Mouse (Mus musculus): ENCODE measurements around the gene Metap2. TPM values are rescaled to one million over a fixed set of nuclear protein-coding genes. Genes with fewer than 3 reads are reported as not detected.

Metap2 gene
- total RNA-seq, 1 experiment = 206 TPM

DNA sequence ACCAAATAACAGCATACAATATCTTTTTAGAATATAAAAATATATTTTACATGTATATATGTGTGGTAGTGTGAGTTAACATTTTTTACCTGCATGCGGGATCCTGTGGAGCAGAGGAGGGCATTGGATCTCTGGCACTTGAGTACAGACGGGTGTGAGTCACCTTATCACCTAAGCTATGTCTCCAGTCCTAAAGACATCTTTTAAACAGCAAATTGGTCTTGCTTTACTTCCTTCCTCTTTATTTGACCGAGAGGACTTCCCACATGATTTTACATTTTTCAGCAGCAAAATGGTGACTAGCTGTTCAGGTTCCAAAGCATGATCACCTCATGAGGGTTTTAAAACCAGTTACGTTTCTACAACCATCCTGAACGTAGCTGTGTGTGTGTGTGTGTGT is 14.4 kb upstream of the Metap2 start:
- Histone ChIP-seq H3K27ac (ENCODE audit: insufficient read depth, low read depth, low read length, poor library complexity, severe bottlenecking) (no peak overlapping the region), H3K4me3 (ENCODE audit: insufficient read depth in 1 of 2, low read depth in 1 of 2, low read length in 2 of 2, poor library complexity in 1 of 2, severe bottlenecking in 1 of 2) (no peak overlapping the region), H3K4me1 (ENCODE audit: control insufficient read depth in 2 of 2, insufficient read depth in 2 of 2, low read length in 2 of 2, poor library complexity in 1 of 2) (peaks cover 5 to 6% of the 10 kb centered on the region in 2 experiments; a peak in 2 of 4 replicates), H3K9me3 (ENCODE audit: control insufficient read depth, insufficient read depth, low read depth, low read length) (no peaks in the 10 kb centered on the region), H3K9ac (ENCODE audit: insufficient read depth, low read depth, low read length, poor library complexity, severe bottlenecking) (no peak overlapping the region), H3K36me3 (ENCODE audit: control insufficient read depth, insufficient read depth, low read length, poor library complexity, severe bottlenecking) (no peaks in the 10 kb centered on the region)
- TF ChIP-seq ZC3H11A (IDR thresholded peaks at IDR 0.05; ENCODE audit: borderline replicate concordance, low read depth, low read length) (no peak), HCFC1 (IDR thresholded peaks at IDR 0.05; ENCODE audit: borderline replicate concordance, insufficient read depth, low read length) (no peak), MAFK (IDR thresholded peaks at IDR 0.05; ENCODE audit: insufficient read depth, low read depth, low read length) (no peak), ZNF384 (IDR thresholded peaks at IDR 0.05; ENCODE audit: low read depth, low read length) (no peak), CHD2 (IDR thresholded peaks at IDR 0.05; ENCODE audit: low read depth, low read length) (no peak)
- in situ Hi-C loops (cut with MboI; ENCODE audit: low sequenced_read_pairs in 2 of 2, unreplicated experiment in 2 of 2) = no loop called here
- DNase-seq (ENCODE audit: low read depth, low spot score) = no peak

DNA sequence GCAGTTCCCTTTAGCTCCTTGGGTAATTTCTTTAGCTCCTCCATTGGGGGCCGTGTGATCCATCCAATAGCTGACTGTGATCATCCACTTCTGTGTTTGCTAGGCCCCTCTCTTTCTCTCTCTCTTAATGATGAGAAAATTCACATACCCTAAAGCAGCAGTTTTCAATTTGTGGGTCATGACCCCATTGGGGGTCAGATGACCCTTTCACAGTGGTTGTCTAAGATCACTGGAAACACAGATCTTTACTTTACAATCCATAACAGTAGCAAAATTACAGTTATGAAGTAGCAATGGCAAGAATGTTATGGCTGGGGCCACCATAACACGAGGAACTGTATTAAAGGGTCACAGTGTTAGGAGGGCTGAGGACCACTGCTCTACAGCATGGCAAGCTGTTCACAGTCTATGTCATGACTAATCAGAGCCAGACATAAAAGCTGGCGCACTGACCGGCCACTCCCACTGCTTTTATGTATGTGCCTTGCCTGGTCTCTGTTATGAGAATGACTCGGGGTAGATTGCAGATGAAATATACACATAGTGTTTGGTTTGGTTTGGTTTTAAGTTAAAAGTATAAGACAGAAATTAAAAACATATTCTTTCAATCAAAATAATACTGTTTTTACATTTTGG is 13.0 kb upstream of the Metap2 start:
- no peaks in the 10 kb centered on the region for H3K36me3 ChIP-seq (ENCODE audit: control insufficient read depth, insufficient read depth, low read length, poor library complexity, severe bottlenecking)
- no peak for DNase-seq (ENCODE audit: low read depth, low spot score)
- TF ChIP-seq HCFC1 (IDR thresholded peaks at IDR 0.05; ENCODE audit: borderline replicate concordance, insufficient read depth, low read length) (no peak), CHD2 (IDR thresholded peaks at IDR 0.05; ENCODE audit: low read depth, low read length) (no peak), ZNF384 (IDR thresholded peaks at IDR 0.05; ENCODE audit: low read depth, low read length) (no peak), MAFK (IDR thresholded peaks at IDR 0.05; ENCODE audit: insufficient read depth, low read depth, low read length) (no peak), ZC3H11A (IDR thresholded peaks at IDR 0.05; ENCODE audit: borderline replicate concordance, low read depth, low read length) (no peak)
- H3K27ac ChIP-seq (ENCODE audit: insufficient read depth, low read depth, low read length, poor library complexity, severe bottlenecking) = no peak overlapping the region
- peaks cover 0 to 6% of the 10 kb centered on the region in 2 experiments; a peak in 2 of 4 replicates for H3K4me1 ChIP-seq (ENCODE audit: control insufficient read depth in 2 of 2, insufficient read depth in 2 of 2, low read length in 2 of 2, poor library complexity in 1 of 2)
- H3K9ac ChIP-seq (ENCODE audit: insufficient read depth, low read depth, low read length, poor library complexity, severe bottlenecking) = no peak overlapping the region
- in situ Hi-C loops (cut with MboI; ENCODE audit: low sequenced_read_pairs in 2 of 2, unreplicated experiment in 2 of 2) = no loop called here
- H3K9me3 ChIP-seq (ENCODE audit: control insufficient read depth, insufficient read depth, low read depth, low read length) = no peaks in the 10 kb centered on the region
- no peak overlapping the region for H3K4me3 ChIP-seq (ENCODE audit: insufficient read depth in 1 of 2, low read depth in 1 of 2, low read length in 2 of 2, poor library complexity in 1 of 2, severe bottlenecking in 1 of 2)

DNA sequence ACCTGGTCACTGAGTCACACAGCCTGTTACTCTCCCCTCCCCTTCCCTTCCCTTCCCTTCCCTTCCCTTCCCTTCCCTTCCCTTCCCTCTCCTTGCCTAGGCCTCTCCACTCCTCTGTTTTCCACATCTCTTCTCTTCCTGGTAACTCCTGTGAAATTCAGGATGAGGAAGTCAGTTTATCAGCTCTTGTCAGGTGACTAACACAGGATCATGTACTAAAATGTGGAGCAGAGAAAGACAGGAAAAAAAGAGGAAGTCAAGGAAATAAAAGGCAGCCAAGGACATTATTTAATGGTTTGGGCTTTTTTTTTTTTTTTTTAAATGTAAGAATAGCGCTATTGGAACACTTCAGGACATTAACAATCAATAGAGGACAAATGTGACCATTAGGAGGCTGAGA is 12.1 kb upstream of the Metap2 start:
- in situ Hi-C loops (cut with MboI; ENCODE audit: low sequenced_read_pairs in 2 of 2, unreplicated experiment in 2 of 2) = no loop called here
- H3K27ac ChIP-seq (ENCODE audit: insufficient read depth, low read depth, low read length, poor library complexity, severe bottlenecking) = no peak overlapping the region

DNA sequence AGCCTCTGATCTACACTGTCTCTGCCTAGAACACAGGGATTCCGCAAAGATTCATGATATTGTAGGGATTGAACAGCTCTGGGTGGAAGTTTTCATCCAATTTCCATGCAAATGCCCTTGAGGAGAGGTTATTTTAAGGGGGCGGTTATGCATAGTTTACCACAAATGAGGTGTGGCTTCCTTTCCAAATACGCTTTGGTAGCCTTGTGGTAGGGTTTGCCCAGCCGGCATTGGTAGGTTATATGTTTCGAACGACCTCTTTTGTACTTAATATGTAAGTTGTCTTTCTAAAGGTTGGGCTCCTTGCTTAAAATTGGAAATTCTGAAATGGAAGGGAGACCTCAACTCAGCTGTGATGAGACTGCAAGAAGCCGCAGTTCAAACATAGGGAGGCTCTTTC is 11.6 kb upstream of the Metap2 start:
- no peak for DNase-seq (ENCODE audit: low read depth, low spot score)
- peaks cover 0 to 6% of the 10 kb centered on the region in 2 experiments; a peak in 2 of 4 replicates for H3K4me1 ChIP-seq (ENCODE audit: control insufficient read depth in 2 of 2, insufficient read depth in 2 of 2, low read length in 2 of 2, poor library complexity in 1 of 2)
- no peak overlapping the region for H3K9ac ChIP-seq (ENCODE audit: insufficient read depth, low read depth, low read length, poor library complexity, severe bottlenecking)
- H3K27ac ChIP-seq (ENCODE audit: insufficient read depth, low read depth, low read length, poor library complexity, severe bottlenecking) = no peak overlapping the region
- TF ChIP-seq ZC3H11A (IDR thresholded peaks at IDR 0.05; ENCODE audit: borderline replicate concordance, low read depth, low read length) = no peak
- no peak for TF ChIP-seq MAFK (IDR thresholded peaks at IDR 0.05; ENCODE audit: insufficient read depth, low read depth, low read length)
- TF ChIP-seq ZNF384 (IDR thresholded peaks at IDR 0.05; ENCODE audit: low read depth, low read length) = no peak
- TF ChIP-seq CHD2 (IDR thresholded peaks at IDR 0.05; ENCODE audit: low read depth, low read length) = no peak
- TF ChIP-seq HCFC1 (IDR thresholded peaks at IDR 0.05; ENCODE audit: borderline replicate concordance, insufficient read depth, low read length) = no peak
- no peaks in the 10 kb centered on the region for H3K9me3 ChIP-seq (ENCODE audit: control insufficient read depth, insufficient read depth, low read depth, low read length)
- no peak overlapping the region for H3K4me3 ChIP-seq (ENCODE audit: insufficient read depth in 1 of 2, low read depth in 1 of 2, low read length in 2 of 2, poor library complexity in 1 of 2, severe bottlenecking in 1 of 2)
- no peaks in the 10 kb centered on the region for H3K36me3 ChIP-seq (ENCODE audit: control insufficient read depth, insufficient read depth, low read length, poor library complexity, severe bottlenecking)
- in situ Hi-C loops (cut with MboI; ENCODE audit: low sequenced_read_pairs in 2 of 2, unreplicated experiment in 2 of 2) = no loop called here

More for the DNA sequence above, 12.1 kb upstream of the Metap2 start:
- TF ChIP-seq MAFK (IDR thresholded peaks at IDR 0.05; ENCODE audit: insufficient read depth, low read depth, low read length) (no peak), ZC3H11A (IDR thresholded peaks at IDR 0.05; ENCODE audit: borderline replicate concordance, low read depth, low read length) (no peak), ZNF384 (IDR thresholded peaks at IDR 0.05; ENCODE audit: low read depth, low read length) (no peak), CHD2 (IDR thresholded peaks at IDR 0.05; ENCODE audit: low read depth, low read length) (no peak)
- H3K36me3 ChIP-seq (ENCODE audit: control insufficient read depth, insufficient read depth, low read length, poor library complexity, severe bottlenecking) = no peaks in the 10 kb centered on the region
- H3K4me3 ChIP-seq (ENCODE audit: insufficient read depth in 1 of 2, low read depth in 1 of 2, low read length in 2 of 2, poor library complexity in 1 of 2, severe bottlenecking in 1 of 2) = no peak overlapping the region
- H3K9ac ChIP-seq (ENCODE audit: insufficient read depth, low read depth, low read length, poor library complexity, severe bottlenecking) = no peak overlapping the region
- DNase-seq (ENCODE audit: low read depth, low spot score) = no peak
- H3K4me1 ChIP-seq (ENCODE audit: control insufficient read depth in 2 of 2, insufficient read depth in 2 of 2, low read length in 2 of 2, poor library complexity in 1 of 2) = peaks cover 0 to 6% of the 10 kb centered on the region in 2 experiments; a peak in 2 of 4 replicates
- H3K9me3 ChIP-seq (ENCODE audit: control insufficient read depth, insufficient read depth, low read depth, low read length) = no peaks in the 10 kb centered on the region

Data from ES-E14 (cell line).